Mouse (Mus musculus) myocyte (in vitro differentiated cells): Measurements from ENCODE around the gene Thoc7. TPM values are rescaled to one million over a fixed set of nuclear protein-coding genes. Genes with fewer than 3 reads are reported as not detected.
A peak's percentile ranks its signal among the peaks of the same experiment; 100 is the strongest.

ENCODE experiments used
- H3K27me3 ChIP-seq: one replicate; pipeline ENCODE4 v1.6.1; 2011; ENCODE audit not compliant: control insufficient read depth, insufficient read depth, insufficient read length
- H3K36me3 ChIP-seq: one replicate; pipeline ENCODE4 v1.6.1; 2011; ENCODE audit not compliant: control insufficient read depth, insufficient read depth
- H3K4me2 ChIP-seq: one replicate; pipeline ENCODE4 v1.6.1; 2011; ENCODE audit warnings: low read depth, control low read depth
- H3K4me3 ChIP-seq: one replicate; pipeline ENCODE4 v1.5.1; 2011; ENCODE audit warnings: mild to moderate bottlenecking, control low read depth, moderate library complexity
- H3K79me2 ChIP-seq: one replicate; pipeline ENCODE4 v1.6.1; 2011; ENCODE audit not compliant: control insufficient read depth, insufficient read depth
- H3ac ChIP-seq: one replicate; pipeline ENCODE4 v1.6.1; 2011; ENCODE audit not compliant: control insufficient read depth, insufficient read length
- CEBPB ChIP-seq: IDR thresholded peaks from 2 replicates; pipeline ENCODE4 v1.6.1; 2011; ENCODE audit warnings: mild to moderate bottlenecking, moderate library complexity; ENCODE audit not compliant: poor library complexity, insufficient read depth, severe bottlenecking
- E2F4 ChIP-seq: IDR thresholded peaks from one replicate; pipeline ENCODE4 v1.6.1; 2011; ENCODE audit warnings: mild to moderate bottlenecking, control low read depth, moderate library complexity; ENCODE audit not compliant: insufficient read depth
- MAX ChIP-seq: IDR thresholded peaks from one replicate; pipeline ENCODE4 v1.6.1; 2011; ENCODE audit warnings: low read depth, mild to moderate bottlenecking, control low read depth
- MYOD1 ChIP-seq, 3 experiments: IDR thresholded peaks; one replicate each; pipeline ENCODE4 v1.6.1; 2011; ENCODE audit warnings: control low read depth in 2 of 3, low read depth in 2 of 3, mild to moderate bottlenecking in 2 of 3, moderate library complexity in 1 of 3; ENCODE audit not compliant: insufficient read length in 2 of 3, control insufficient read depth in 1 of 3
- MYOG ChIP-seq, 3 experiments: IDR thresholded peaks; one replicate each; pipeline ENCODE4 v1.6.1; 2011; ENCODE audit warnings: control low read depth in 2 of 3, low read depth in 2 of 3, mild to moderate bottlenecking in 2 of 3; ENCODE audit not compliant: insufficient read length in 2 of 3, control insufficient read depth in 1 of 3, insufficient read depth in 1 of 3
- POLR2A ChIP-seq: IDR thresholded peaks from one replicate; pipeline ENCODE4 v1.6.1; 2011; ENCODE audit warnings: low read depth, mild to moderate bottlenecking, control low read depth, moderate library complexity; ENCODE audit not compliant: insufficient read length
- POLR2AphosphoS2 ChIP-seq: IDR thresholded peaks from one replicate; pipeline ENCODE4 v1.6.1; 2011; ENCODE audit warnings: low read depth, control low read depth; ENCODE audit not compliant: insufficient read length
- REST ChIP-seq: IDR thresholded peaks from one replicate; pipeline ENCODE4 v1.6.1; 2011; ENCODE audit warnings: mild to moderate bottlenecking, control low read depth, moderate library complexity; ENCODE audit not compliant: insufficient read depth, insufficient read length
- SRF ChIP-seq: IDR thresholded peaks from one replicate; pipeline ENCODE4 v1.6.1; 2011; ENCODE audit warnings: low read depth; ENCODE audit not compliant: control insufficient read depth, insufficient read length
- TCF12 ChIP-seq: IDR thresholded peaks from one replicate; pipeline ENCODE4 v1.6.1; 2011; ENCODE audit warnings: mild to moderate bottlenecking, control low read depth; ENCODE audit not compliant: poor library complexity, insufficient read depth, severe bottlenecking
- TCF3 ChIP-seq: IDR thresholded peaks from one replicate; pipeline ENCODE4 v1.6.1; 2011; ENCODE audit warnings: low read depth, control low read depth; ENCODE audit not compliant: insufficient read length
- USF1 ChIP-seq: IDR thresholded peaks from one replicate; pipeline ENCODE4 v1.6.1; 2011; ENCODE audit warnings: low read depth, mild to moderate bottlenecking, control low read depth, moderate library complexity
- polyA plus RNA-seq: library from polyadenylated mRNA; unstranded; fragments of >200 nt; fragmentation: generic; extraction: Trizol; gene quantifications from one replicate; pipeline ENCODE4 v1.2.1, GENCODE M21; 2012; ENCODE audit warnings: missing spikeins

Gene Thoc7
- polyA plus RNA-seq: 66.5 TPM

GRCm38 (mm10) chr14:13961401-13962112, at the start of gene Thoc7, which contains the start of gene Atxn7:
Gene Thoc7 (minus strand): TSS chr14:13961852.
Gene Atxn7 (plus strand): TSS chr14:13961440.
- peak within 1 kb of the TSS; percentile 67 for H3K4me2 ChIP-seq
- no peaks in the 10 kb centered on the region for H3K27me3 ChIP-seq
- peak within 1 kb of the TSS; percentile 64 for H3K4me3 ChIP-seq
- peak within 1 kb of the TSS; percentile 99 for H3ac ChIP-seq
- peaks cover 35% of the 10 kb centered on the region for H3K79me2 ChIP-seq
- H3K36me3 ChIP-seq: no peaks in the 10 kb centered on the region
- no peak for TF ChIP-seq POLR2A
- no peak for TF ChIP-seq CEBPB
- no peak for TF ChIP-seq E2F4
- no peak for TF ChIP-seq TCF12
- TF ChIP-seq USF1: no peak
- TF ChIP-seq POLR2AphosphoS2: no peak
- TF ChIP-seq REST: no peak
- no peak for TF ChIP-seq SRF
- no peak for TF ChIP-seq MYOG (IDR thresholded peaks at IDR 0.05; ENCODE audit: control insufficient read depth in 1 of 3, insufficient read depth in 1 of 3, insufficient read length in 2 of 3, low read depth in 2 of 3)
- TF ChIP-seq MYOD1 (IDR thresholded peaks at IDR 0.05; ENCODE audit: control insufficient read depth in 1 of 3, insufficient read length in 2 of 3, low read depth in 2 of 3): no peak
- no peak for TF ChIP-seq MAX
- no peak for TF ChIP-seq TCF3

GRCm38 (mm10) chr14:14009712-14010111, 48.1 kb upstream of the Thoc7 start:
- no peak overlapping the region for H3K4me3 ChIP-seq
- H3K4me2 ChIP-seq: no peak overlapping the region
- no peak overlapping the region for H3ac ChIP-seq
- no peaks in the 10 kb centered on the region for H3K36me3 ChIP-seq
- H3K27me3 ChIP-seq: no peaks in the 10 kb centered on the region
- H3K79me2 ChIP-seq: no peaks in the 10 kb centered on the region
- no peak for TF ChIP-seq E2F4
- no peak for TF ChIP-seq TCF3
- no peak for TF ChIP-seq MYOG (IDR thresholded peaks at IDR 0.05; ENCODE audit: control insufficient read depth in 1 of 3, insufficient read depth in 1 of 3, insufficient read length in 2 of 3, low read depth in 2 of 3)
- no peak for TF ChIP-seq TCF12
- no peak for TF ChIP-seq REST

GRCm38 (mm10) chr14:14002771-14003170, 41.1 kb upstream of the Thoc7 start:
- Histone ChIP-seq H3K36me3 (no peaks in the 10 kb centered on the region), H3K4me2 (no peak overlapping the region), H3ac (no peak overlapping the region), H3K27me3 (no peaks in the 10 kb centered on the region), H3K79me2 (no peaks in the 10 kb centered on the region), H3K4me3 (no peak overlapping the region)
- TF ChIP-seq SRF (no peak), TCF12 (no peak), USF1 (no peak), E2F4 (no peak), MYOG (IDR thresholded peaks at IDR 0.05; ENCODE audit: control insufficient read depth in 1 of 3, insufficient read depth in 1 of 3, insufficient read length in 2 of 3, low read depth in 2 of 3) (no peak), POLR2AphosphoS2 (no peak), MAX (no peak), POLR2A (no peak), REST (no peak)

GRCm38 (mm10) chr14:13995206-13996097, 33.8 kb upstream of the Thoc7 start:
- Histone ChIP-seq H3K4me3 (no peak overlapping the region), H3K27me3 (no peaks in the 10 kb centered on the region), H3ac (no peak overlapping the region), H3K36me3 (no peaks in the 10 kb centered on the region), H3K79me2 (no peaks in the 10 kb centered on the region), H3K4me2 (no peak overlapping the region)
- TF ChIP-seq MAX (no peak), USF1 (no peak), MYOG (IDR thresholded peaks at IDR 0.05; ENCODE audit: control insufficient read depth in 1 of 3, insufficient read depth in 1 of 3, insufficient read length in 2 of 3, low read depth in 2 of 3) (no peak), REST (no peak), MYOD1 (IDR thresholded peaks at IDR 0.05; ENCODE audit: control insufficient read depth in 1 of 3, insufficient read length in 2 of 3, low read depth in 2 of 3) (no peak), TCF12 (no peak), POLR2AphosphoS2 (no peak), SRF (no peak), TCF3 (no peak), E2F4 (no peak), CEBPB (no peak), POLR2A (no peak)
